Mouse (Mus musculus): ENCODE measurements around the gene Ddc. TPM values are rescaled to one million over a fixed set of nuclear protein-coding genes. Genes with fewer than 3 reads are reported as not detected.

Ddc gene
- polyA plus RNA-seq, 1 experiment from 2014 or later, result 112 TPM

- peaks cover 9% of the 10 kb centered on the region for H3K4me1 ChIP-seq (ENCODE audit: control insufficient read depth, insufficient read depth, low read length)
- 65% methylated on average over 4 of the region's 4 CpGs for WGBS
- H3K27ac ChIP-seq (ENCODE audit: low read length), result no peak overlapping the region
- H3K4me3 ChIP-seq (ENCODE audit: low read length), result no peak overlapping the region
- H3K27me3 ChIP-seq (ENCODE audit: control insufficient read depth, insufficient read depth, low read length), result no peaks in the 10 kb centered on the region
- no peaks in the 10 kb centered on the region for H3K9me3 ChIP-seq (replicated peaks; ENCODE audit: control insufficient read depth, low read length)
- no peak for ATAC-seq (replicated peaks; ENCODE audit: extremely low read depth, insufficient read depth, low FRiP score)
- H3K9ac ChIP-seq (ENCODE audit: low read length), result no peak overlapping the region
- no peak overlapping the region for H3K4me2 ChIP-seq (ENCODE audit: low read depth, low read length)
- peaks cover 26% of the 10 kb centered on the region for H3K36me3 ChIP-seq (ENCODE audit: control insufficient read depth, insufficient read depth)
Observed at GRCm38 (mm10) chr11:11805951-11806350, 92.0 kb downstream of the Ddc start.

GRCm38 (mm10) chr11:11804421-11804820 is 93.5 kb downstream of the Ddc start:
- ATAC-seq (replicated peaks; ENCODE audit: extremely low read depth, insufficient read depth, low FRiP score), result no peak
- Histone ChIP-seq H3K4me2 (ENCODE audit: low read depth, low read length) (no peak overlapping the region), H3K27me3 (ENCODE audit: control insufficient read depth, insufficient read depth, low read length) (no peaks in the 10 kb centered on the region), H3K4me3 (ENCODE audit: low read length) (no peak overlapping the region), H3K9me3 (replicated peaks; ENCODE audit: control insufficient read depth, low read length) (no peaks in the 10 kb centered on the region), H3K36me3 (ENCODE audit: control insufficient read depth, insufficient read depth) (peaks cover 27% of the 10 kb centered on the region), H3K4me1 (ENCODE audit: control insufficient read depth, insufficient read depth, low read length) (peaks cover 5% of the 10 kb centered on the region), H3K9ac (ENCODE audit: low read length) (no peak overlapping the region), H3K27ac (ENCODE audit: low read length) (no peak overlapping the region)
- 73% methylated on average over 5 of the region's 5 CpGs for WGBS

GRCm38 (mm10) chr11:11801067-11801466 is 96.9 kb downstream of the Ddc start:
- Histone ChIP-seq H3K27me3 (ENCODE audit: control insufficient read depth, insufficient read depth, low read length) (no peaks in the 10 kb centered on the region), H3K9me3 (replicated peaks; ENCODE audit: control insufficient read depth, low read length) (no peaks in the 10 kb centered on the region), H3K4me2 (ENCODE audit: low read depth, low read length) (no peak overlapping the region), H3K9ac (ENCODE audit: low read length) (no peak overlapping the region), H3K4me1 (ENCODE audit: control insufficient read depth, insufficient read depth, low read length) (no peaks in the 10 kb centered on the region), H3K4me3 (ENCODE audit: low read length) (no peak overlapping the region), H3K27ac (ENCODE audit: low read length) (no peak overlapping the region), H3K36me3 (ENCODE audit: control insufficient read depth, insufficient read depth) (peaks cover 38% of the 10 kb centered on the region)
- ATAC-seq (replicated peaks; ENCODE audit: extremely low read depth, insufficient read depth, low FRiP score), result no peak
- 92% methylated on average over 9 of the region's 9 CpGs for WGBS

DNA sequence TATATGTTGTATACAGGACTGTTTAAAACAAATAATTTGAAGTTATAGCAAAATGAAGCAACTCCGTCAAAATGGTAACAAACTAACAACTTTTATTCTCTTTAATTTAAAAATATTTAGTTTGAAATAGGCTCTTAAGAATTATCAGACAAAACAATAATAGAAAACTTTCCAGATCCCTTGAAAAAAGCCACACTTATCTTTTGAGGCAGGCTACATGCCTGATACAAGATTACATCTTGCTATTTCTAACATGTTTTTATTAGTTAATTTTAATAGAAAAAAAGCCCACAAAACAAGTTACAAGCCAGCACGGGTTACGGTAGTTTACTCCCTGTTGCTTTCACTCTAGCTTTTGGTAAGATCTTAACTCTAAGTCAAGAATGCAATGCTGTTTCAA is 97.6 kb downstream of the Ddc start:
- Histone ChIP-seq H3K4me3 (ENCODE audit: low read length) (no peak overlapping the region), H3K9me3 (replicated peaks; ENCODE audit: control insufficient read depth, low read length) (no peaks in the 10 kb centered on the region), H3K4me2 (ENCODE audit: low read depth, low read length) (no peak overlapping the region), H3K27ac (ENCODE audit: low read length) (no peak overlapping the region), H3K36me3 (ENCODE audit: control insufficient read depth, insufficient read depth) (peaks cover 35% of the 10 kb centered on the region), H3K4me1 (ENCODE audit: control insufficient read depth, insufficient read depth, low read length) (no peaks in the 10 kb centered on the region), H3K9ac (ENCODE audit: low read length) (no peak overlapping the region), H3K27me3 (ENCODE audit: control insufficient read depth, insufficient read depth, low read length) (no peaks in the 10 kb centered on the region)
- ATAC-seq (replicated peaks; ENCODE audit: extremely low read depth, insufficient read depth, low FRiP score), result no peak
- 93% methylated on average over 3 of the region's 3 CpGs for WGBS

GRCm38 (mm10) chr11:11798690-11799089 is 99.3 kb downstream of the Ddc start:
- WGBS, result 95% methylated on average over 1 of the region's 1 CpGs
- no peak overlapping the region for H3K4me3 ChIP-seq (ENCODE audit: low read length)
- H3K27ac ChIP-seq (ENCODE audit: low read length), result no peak overlapping the region
- H3K4me1 ChIP-seq (ENCODE audit: control insufficient read depth, insufficient read depth, low read length), result no peaks in the 10 kb centered on the region
- H3K9me3 ChIP-seq (replicated peaks; ENCODE audit: control insufficient read depth, low read length), result no peaks in the 10 kb centered on the region
- H3K27me3 ChIP-seq (ENCODE audit: control insufficient read depth, insufficient read depth, low read length), result no peaks in the 10 kb centered on the region
- peaks cover 35% of the 10 kb centered on the region for H3K36me3 ChIP-seq (ENCODE audit: control insufficient read depth, insufficient read depth)
- no peak overlapping the region for H3K9ac ChIP-seq (ENCODE audit: low read length)
- H3K4me2 ChIP-seq (ENCODE audit: low read depth, low read length), result no peak overlapping the region
- no peak for ATAC-seq (replicated peaks; ENCODE audit: extremely low read depth, insufficient read depth, low FRiP score)

DNA sequence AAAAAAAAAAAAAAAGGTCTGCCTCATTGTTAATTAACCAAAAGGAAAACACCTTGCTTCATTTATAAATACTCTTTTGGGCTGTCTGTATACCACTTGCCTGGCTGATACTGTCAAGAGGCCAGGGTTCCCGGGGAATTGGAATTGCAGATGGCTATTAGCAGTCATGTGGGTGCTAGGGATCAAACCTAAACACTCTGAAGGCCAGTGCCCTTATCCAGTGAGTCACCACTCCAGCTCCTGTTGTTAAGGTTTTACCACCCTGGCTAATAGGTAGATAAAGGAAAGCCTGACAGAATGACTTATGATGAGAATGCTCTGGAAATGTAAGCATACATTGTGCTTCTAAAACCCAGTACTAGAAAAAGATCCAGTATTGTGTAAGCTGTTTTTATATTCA is 103.3 kb downstream of the Ddc start:
- Histone ChIP-seq H3K4me1 (ENCODE audit: control insufficient read depth, insufficient read depth, low read length) (no peaks in the 10 kb centered on the region), H3K9ac (ENCODE audit: low read length) (no peak overlapping the region), H3K27ac (ENCODE audit: low read length) (no peak overlapping the region), H3K9me3 (replicated peaks; ENCODE audit: control insufficient read depth, low read length) (no peaks in the 10 kb centered on the region), H3K4me2 (ENCODE audit: low read depth, low read length) (no peak overlapping the region), H3K27me3 (ENCODE audit: control insufficient read depth, insufficient read depth, low read length) (no peaks in the 10 kb centered on the region), H3K36me3 (ENCODE audit: control insufficient read depth, insufficient read depth) (peaks cover 11% of the 10 kb centered on the region), H3K4me3 (ENCODE audit: low read length) (no peak overlapping the region)
- 74% methylated on average over 1 of the region's 1 CpGs for WGBS
- no peak for ATAC-seq (replicated peaks; ENCODE audit: extremely low read depth, insufficient read depth, low FRiP score)

- Histone ChIP-seq H3K9ac (ENCODE audit: low read length) (peak overlapping the region; percentile 61; the same call in 1 of the 2 replicates), H3K4me3 (ENCODE audit: low read length) (peak overlapping the region; percentile 32), H3K27me3 (ENCODE audit: control insufficient read depth, insufficient read depth, low read length) (peaks cover 3% of the 10 kb centered on the region; the same call in 1 of the 2 replicates), H3K27ac (ENCODE audit: low read length) (no peak overlapping the region), H3K4me2 (ENCODE audit: low read depth, low read length) (peak overlapping the region; percentile 53), H3K36me3 (ENCODE audit: control insufficient read depth, insufficient read depth) (no peaks in the 10 kb centered on the region), H3K4me1 (ENCODE audit: control insufficient read depth, insufficient read depth, low read length) (no peaks in the 10 kb centered on the region), H3K9me3 (replicated peaks; ENCODE audit: control insufficient read depth, low read length) (no peaks in the 10 kb centered on the region)
- ATAC-seq (replicated peaks; ENCODE audit: extremely low read depth, insufficient read depth, low FRiP score), result peak; percentile 95
- WGBS, result under 1% methylated on average over 8 of the region's 8 CpGs
Observed at GRCm38 (mm10) chr11:11788521-11788974, 109.4 kb downstream of the Ddc start.

- H3K36me3 ChIP-seq (ENCODE audit: control insufficient read depth, insufficient read depth), result no peaks in the 10 kb centered on the region
Observed at GRCm38 (mm10) chr11:11785457-11785856, 112.5 kb downstream of the Ddc start.

GRCm38 (mm10) chr11:11781728-11782127 is 116.2 kb downstream of the Ddc start:
- H3K27ac ChIP-seq (ENCODE audit: low read length), result no peak overlapping the region
- no peaks in the 10 kb centered on the region for H3K36me3 ChIP-seq (ENCODE audit: control insufficient read depth, insufficient read depth)
- H3K4me3 ChIP-seq (ENCODE audit: low read length), result no peak overlapping the region
- no peak overlapping the region for H3K9ac ChIP-seq (ENCODE audit: low read length)
- no peaks in the 10 kb centered on the region for H3K4me1 ChIP-seq (ENCODE audit: control insufficient read depth, insufficient read depth, low read length)
- H3K4me2 ChIP-seq (ENCODE audit: low read depth, low read length), result no peak overlapping the region
- H3K9me3 ChIP-seq (replicated peaks; ENCODE audit: control insufficient read depth, low read length), result no peaks in the 10 kb centered on the region
- H3K27me3 ChIP-seq (ENCODE audit: control insufficient read depth, insufficient read depth, low read length), result no peaks in the 10 kb centered on the region
- ATAC-seq (replicated peaks; ENCODE audit: extremely low read depth, insufficient read depth, low FRiP score), result no peak
- WGBS, result 82% methylated on average over 8 of the region's 8 CpGs

More at GRCm38 (mm10) chr11:11785457-11785856, 112.5 kb downstream of the Ddc start:
- H3K4me2 ChIP-seq (ENCODE audit: low read depth, low read length), result no peak overlapping the region
- H3K4me3 ChIP-seq (ENCODE audit: low read length), result no peak overlapping the region
- 47% methylated on average over 6 of the region's 6 CpGs for WGBS
- no peaks in the 10 kb centered on the region for H3K4me1 ChIP-seq (ENCODE audit: control insufficient read depth, insufficient read depth, low read length)
- H3K9ac ChIP-seq (ENCODE audit: low read length), result no peak overlapping the region
- H3K27ac ChIP-seq (ENCODE audit: low read length), result no peak overlapping the region
- H3K9me3 ChIP-seq (replicated peaks; ENCODE audit: control insufficient read depth, low read length), result no peaks in the 10 kb centered on the region
- no peak for ATAC-seq (replicated peaks; ENCODE audit: extremely low read depth, insufficient read depth, low FRiP score)
- H3K27me3 ChIP-seq (ENCODE audit: control insufficient read depth, insufficient read depth, low read length), result peaks cover 3% of the 10 kb centered on the region; the same call in 1 of the 2 replicates

Measured in heart, embryonic 16.5 days (tissue).